Mouse (Mus musculus): ENCODE data around the gene Hypk.
"Not testable (repeated sequence)": the region's sequence is repeated elsewhere in the genome, so short reads cannot be mapped to it uniquely, and the experiment has no call there.

- TF ChIP-seq EP300, CTCF (IDR thresholded peaks at IDR 0.05): not testable (repeated sequence)
Measured at GRCm38 (mm10) chr2:121501550-121501949, 48.5 kb downstream of the Hypk start.

All from lung, postnatal 0 days (tissue).